Mouse (Mus musculus): ENCODE data around the gene Scfd2. TPM values are rescaled to one million over a fixed set of nuclear protein-coding genes. Genes with fewer than 3 reads are reported as not detected.

Gene Scfd2
- polyA plus RNA-seq, 1 experiment from 2014 or later = 18.4 TPM

DNA sequence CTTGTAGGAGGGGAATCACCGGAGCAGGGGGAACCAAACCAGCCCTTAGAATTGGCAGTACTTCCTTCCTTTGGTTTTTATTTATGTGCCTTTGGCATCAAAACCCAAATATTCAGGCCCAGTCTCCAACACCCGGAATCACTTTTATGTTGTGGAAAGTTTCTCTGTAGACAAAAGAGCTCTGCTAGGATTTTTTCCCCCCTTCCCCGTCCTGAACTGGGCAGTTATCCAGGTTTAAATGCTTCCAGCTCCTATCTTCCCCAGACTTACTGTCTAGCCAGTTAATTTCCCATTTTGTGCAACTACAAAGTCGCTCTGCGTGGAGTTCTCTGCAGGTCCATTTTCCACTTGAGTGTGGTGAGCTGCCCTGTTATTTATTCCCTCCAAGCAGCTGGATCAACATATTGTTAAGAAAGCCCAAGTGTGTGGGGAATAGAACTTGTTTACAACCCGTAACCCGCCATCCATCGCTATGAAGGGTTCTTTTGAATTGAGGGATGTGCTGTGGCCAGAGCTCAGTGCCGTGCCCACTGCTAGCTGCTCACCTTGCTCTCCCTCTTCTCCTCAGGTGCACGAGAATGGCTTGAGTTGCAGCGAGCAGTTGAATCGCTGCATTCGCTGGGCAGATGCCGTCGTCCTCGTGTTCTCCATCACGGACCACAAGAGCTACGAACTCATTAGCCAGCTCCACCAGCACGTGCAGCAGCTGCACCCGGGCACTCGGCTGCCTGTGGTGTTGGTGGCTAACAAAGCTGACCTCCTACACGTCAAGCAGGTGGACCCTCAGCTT lies 333.8 kb downstream of the Scfd2 start:
- H3K4me2 ChIP-seq (ENCODE audit: low read length) = peak overlapping the region; percentile 19; the same call in 1 of the 2 replicates
- no peaks in the 10 kb centered on the region for H3K9me3 ChIP-seq (ENCODE audit: control insufficient read depth, low read length)
- no peak overlapping the region for H3K27ac ChIP-seq (replicated peaks; ENCODE audit: low read depth, low read length)
- no peak overlapping the region for H3K9ac ChIP-seq (replicated peaks; ENCODE audit: low read length)
- peaks cover 8% of the 10 kb centered on the region; the same call in 1 of the 2 replicates for H3K4me1 ChIP-seq (ENCODE audit: control insufficient read depth, insufficient read depth, low read length)
- H3K4me3 ChIP-seq (replicated peaks; ENCODE audit: low read depth, low read length) = no peak overlapping the region
- ATAC-seq (ENCODE audit: low FRiP score, low TSS enrichment) (no peak), DNase-seq (no peak)
- peaks cover 4% of the 10 kb centered on the region; the same call in 1 of the 2 replicates for H3K27me3 ChIP-seq (ENCODE audit: control insufficient read depth, insufficient read depth, low read length)
- 86% methylated on average over 22 of the region's 22 CpGs for WGBS
- H3K36me3 ChIP-seq (ENCODE audit: control insufficient read depth, insufficient read depth, low read length) = no peaks in the 10 kb centered on the region

DNA sequence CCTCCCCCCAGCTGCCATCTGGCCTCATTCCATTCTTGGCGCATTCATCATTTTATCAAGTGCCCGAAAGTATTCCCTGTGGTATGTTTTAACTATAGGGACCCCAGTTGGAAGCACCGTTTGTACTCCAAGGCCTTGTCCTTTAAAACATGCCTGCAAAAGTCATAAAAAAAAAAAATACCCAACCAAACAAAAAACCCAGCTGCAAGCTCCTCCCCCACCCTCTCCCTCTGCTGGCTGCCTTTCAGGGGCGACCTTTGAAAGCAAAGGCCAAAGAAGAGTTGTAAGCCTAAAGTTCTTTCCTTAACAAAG lies 335.3 kb downstream of the Scfd2 start:
- no peak for DNase-seq
- Histone ChIP-seq H3K9me3 (ENCODE audit: control insufficient read depth, low read length) (no peaks in the 10 kb centered on the region), H3K4me2 (ENCODE audit: low read length) (peak overlapping the region; percentile 97), H3K27me3 (ENCODE audit: control insufficient read depth, insufficient read depth, low read length) (peaks cover 4% of the 10 kb centered on the region; the same call in 1 of the 2 replicates), H3K4me1 (ENCODE audit: control insufficient read depth, insufficient read depth, low read length) (peaks cover 8% of the 10 kb centered on the region; the same call in 1 of the 2 replicates), H3K4me3 (replicated peaks; ENCODE audit: low read depth, low read length) (peak overlapping the region; percentile 13), H3K27ac (replicated peaks; ENCODE audit: low read depth, low read length) (no peak overlapping the region), H3K36me3 (ENCODE audit: control insufficient read depth, insufficient read depth, low read length) (no peaks in the 10 kb centered on the region), H3K9ac (replicated peaks; ENCODE audit: low read length) (no peak overlapping the region)
- WGBS = 1% methylated on average over 4 of the region's 4 CpGs
- no peak for ATAC-seq (ENCODE audit: low FRiP score, low TSS enrichment)

DNA sequence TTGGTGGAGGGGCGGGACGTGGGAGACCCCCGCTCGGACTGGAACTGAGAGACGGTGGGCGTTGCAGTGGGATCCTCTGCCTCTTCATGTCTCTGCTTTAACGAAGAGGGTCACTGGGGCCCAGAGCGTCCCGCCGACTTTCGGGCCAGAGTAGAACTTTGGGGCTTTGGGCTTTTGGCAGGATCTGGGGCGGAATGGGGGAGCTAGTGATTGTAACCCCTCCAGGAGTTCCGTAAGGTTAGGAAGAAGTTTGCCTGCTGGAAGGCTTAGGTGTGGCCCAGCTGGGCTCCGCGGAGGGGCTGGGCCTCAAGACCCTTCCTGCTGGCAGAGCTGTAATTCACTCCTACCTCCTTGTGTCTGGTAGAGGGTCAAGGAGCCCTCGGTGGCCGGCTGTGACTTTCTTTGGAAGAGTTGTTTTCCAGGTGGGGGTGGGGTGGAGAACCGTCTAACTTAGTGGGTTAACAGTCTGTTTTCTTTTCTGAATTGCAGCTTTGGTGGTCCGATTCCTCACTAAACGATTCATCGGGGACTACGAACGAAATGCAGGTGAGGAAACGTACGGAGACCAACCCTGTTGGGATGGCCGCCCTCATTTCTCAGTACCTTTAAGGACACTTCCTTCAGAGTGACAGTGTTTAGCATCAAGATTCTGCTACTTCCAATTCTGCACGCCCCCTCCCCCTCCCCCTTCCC lies 335.8 kb downstream of the Scfd2 start:
- Histone ChIP-seq H3K4me1 (ENCODE audit: control insufficient read depth, insufficient read depth, low read length) (peaks cover 8% of the 10 kb centered on the region; the same call in 1 of the 2 replicates), H3K9me3 (ENCODE audit: control insufficient read depth, low read length) (no peaks in the 10 kb centered on the region), H3K27me3 (ENCODE audit: control insufficient read depth, insufficient read depth, low read length) (peaks cover 6% of the 10 kb centered on the region; the same call in 1 of the 2 replicates), H3K4me2 (ENCODE audit: low read length) (peak overlapping the region; percentile 97), H3K27ac (replicated peaks; ENCODE audit: low read depth, low read length) (peak overlapping the region; percentile 63), H3K4me3 (replicated peaks; ENCODE audit: low read depth, low read length) (peak overlapping the region; percentile 76), H3K36me3 (ENCODE audit: control insufficient read depth, insufficient read depth, low read length) (no peaks in the 10 kb centered on the region), H3K9ac (replicated peaks; ENCODE audit: low read length) (peak overlapping the region; percentile 72)
- WGBS = under 1% methylated on average over 27 of the region's 27 CpGs
- ATAC-seq (ENCODE audit: low FRiP score, low TSS enrichment) = peak; percentile 12; the same call in 1 of the 2 replicates
- no peak for DNase-seq

DNA sequence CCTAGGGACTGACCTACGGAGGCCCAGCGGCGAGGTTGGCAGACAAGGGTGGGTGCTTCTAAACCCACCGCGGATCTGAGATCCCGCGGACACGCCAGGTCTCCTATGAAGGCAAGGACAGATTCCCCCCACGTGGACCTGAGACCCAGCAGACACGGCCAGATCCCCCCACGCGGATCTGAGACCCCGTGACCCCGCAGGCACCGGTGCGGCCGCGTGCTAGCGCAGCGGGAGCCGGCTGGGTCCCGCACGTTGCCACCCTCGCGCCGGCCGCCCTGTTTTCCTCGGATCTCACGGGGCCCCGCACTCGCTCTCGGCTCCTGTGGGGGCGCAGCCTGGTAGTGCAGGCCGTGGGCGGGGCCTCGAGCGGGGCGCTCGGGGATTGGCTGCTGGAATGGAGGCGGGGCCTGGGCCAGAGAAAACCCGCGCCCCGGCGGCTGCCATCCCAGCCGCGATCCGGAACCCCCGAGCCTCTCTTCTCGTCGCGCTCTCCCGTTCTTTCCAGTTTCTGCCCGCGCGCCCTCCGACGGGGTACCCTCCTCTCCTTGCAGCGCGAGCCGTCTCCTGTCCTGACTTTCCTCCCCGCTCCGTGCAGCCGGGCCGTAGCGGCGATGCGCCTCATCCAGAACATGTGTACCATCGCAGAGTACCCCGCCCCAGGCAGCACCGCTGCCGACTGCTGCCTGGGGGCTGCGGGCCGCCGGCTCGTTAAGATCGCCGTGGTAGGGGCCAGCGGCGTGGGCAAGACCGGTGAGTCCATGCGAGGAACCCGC lies 336.5 kb downstream of the Scfd2 start, which contains the start of gene Rasl11b:
Gene Rasl11b, plus strand, starts transcription at position 446 of the 773 bp plus-strand sequence.
- DNase-seq (peak; percentile 96), ATAC-seq (ENCODE audit: low FRiP score, low TSS enrichment) (peak; percentile 96)
- Histone ChIP-seq H3K4me2 (ENCODE audit: low read length) (peak within 1 kb of the TSS; percentile 97), H3K4me1 (ENCODE audit: control insufficient read depth, insufficient read depth, low read length) (peaks cover 8% of the 10 kb centered on the region; the same call in 1 of the 2 replicates), H3K27ac (replicated peaks; ENCODE audit: low read depth, low read length) (peak within 1 kb of the TSS; percentile 63), H3K4me3 (replicated peaks; ENCODE audit: low read depth, low read length) (peak within 1 kb of the TSS; percentile 76), H3K36me3 (ENCODE audit: control insufficient read depth, insufficient read depth, low read length) (no peaks in the 10 kb centered on the region), H3K9ac (replicated peaks; ENCODE audit: low read length) (peak within 1 kb of the TSS; percentile 72), H3K27me3 (ENCODE audit: control insufficient read depth, insufficient read depth, low read length) (peaks cover 6% of the 10 kb centered on the region; the same call in 1 of the 2 replicates), H3K9me3 (ENCODE audit: control insufficient read depth, low read length) (no peaks in the 10 kb centered on the region)
- under 1% methylated on average over 82 of the region's 82 CpGs for WGBS

DNA sequence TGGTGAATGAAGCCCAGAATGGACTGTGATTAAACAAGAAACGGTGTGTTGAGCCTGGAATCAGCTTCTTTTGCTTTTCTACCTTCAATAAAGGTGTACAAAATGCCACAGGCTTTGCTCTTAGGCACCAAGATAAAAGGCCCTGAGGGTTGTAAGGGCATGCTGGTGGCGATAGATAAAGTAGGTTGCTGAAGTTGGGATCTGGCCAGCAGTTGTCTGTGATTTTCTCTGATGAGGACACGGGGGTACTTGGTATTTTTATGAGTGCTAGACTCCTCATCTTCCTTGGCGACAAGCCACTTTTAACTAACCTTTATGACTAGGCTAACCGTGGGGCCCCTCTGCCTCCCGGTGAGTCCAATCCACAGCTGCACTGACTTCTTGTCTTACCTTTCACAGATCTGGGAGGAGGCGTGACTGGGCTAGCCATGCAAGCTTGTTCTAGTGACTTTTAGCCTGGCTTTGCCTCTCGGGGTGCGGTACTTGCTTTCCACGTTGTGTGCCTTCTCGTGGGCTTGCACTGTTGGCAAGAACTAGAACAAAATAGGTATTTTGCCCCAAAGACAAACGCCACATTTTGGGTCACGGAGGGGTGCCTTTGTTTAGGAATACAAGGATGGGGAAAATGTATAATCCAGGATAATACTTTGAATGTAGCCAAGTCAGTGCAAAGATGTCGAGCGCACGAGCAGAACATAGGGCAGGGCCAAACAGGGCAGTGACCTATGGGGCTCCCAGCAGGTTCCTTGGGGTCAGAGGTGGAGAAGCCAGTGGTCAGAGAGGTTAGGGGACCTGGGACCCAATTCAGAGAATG lies 337.3 kb downstream of the Scfd2 start:
- Histone ChIP-seq H3K27me3 (ENCODE audit: control insufficient read depth, insufficient read depth, low read length) (peaks cover 6% of the 10 kb centered on the region; the same call in 1 of the 2 replicates), H3K4me2 (ENCODE audit: low read length) (peak overlapping the region; percentile 97), H3K9ac (replicated peaks; ENCODE audit: low read length) (peak overlapping the region; percentile 72), H3K36me3 (ENCODE audit: control insufficient read depth, insufficient read depth, low read length) (no peaks in the 10 kb centered on the region), H3K9me3 (ENCODE audit: control insufficient read depth, low read length) (no peaks in the 10 kb centered on the region), H3K27ac (replicated peaks; ENCODE audit: low read depth, low read length) (no peak overlapping the region), H3K4me1 (ENCODE audit: control insufficient read depth, insufficient read depth, low read length) (peaks cover 12% of the 10 kb centered on the region; the same call in 1 of the 2 replicates), H3K4me3 (replicated peaks; ENCODE audit: low read depth, low read length) (peak overlapping the region; percentile 76)
- ATAC-seq (ENCODE audit: low FRiP score, low TSS enrichment) (no peak), DNase-seq (no peak)
- WGBS = 23% methylated on average over 16 of the region's 16 CpGs

DNA sequence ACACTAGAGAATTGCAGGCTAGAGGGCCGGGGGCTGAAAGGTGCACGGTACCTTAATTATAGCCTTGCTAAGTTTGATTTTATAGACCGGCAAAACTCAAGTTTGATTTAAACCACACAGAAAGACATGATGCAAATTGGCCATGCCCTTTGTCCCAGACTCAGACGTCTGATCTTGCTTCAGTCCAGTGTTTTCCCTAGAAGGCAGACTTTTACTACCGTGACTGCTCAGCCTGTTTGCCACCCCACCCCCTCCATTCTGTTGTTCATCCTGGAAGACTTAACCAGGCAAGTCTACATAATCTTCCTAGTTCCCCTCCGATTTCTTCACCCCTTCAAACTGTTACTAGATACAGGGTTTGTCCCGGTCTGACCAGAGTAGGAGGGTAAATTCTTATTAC lies 337.9 kb downstream of the Scfd2 start:
- Histone ChIP-seq H3K4me2 (ENCODE audit: low read length) (no peak overlapping the region), H3K9me3 (ENCODE audit: control insufficient read depth, low read length) (no peaks in the 10 kb centered on the region), H3K36me3 (ENCODE audit: control insufficient read depth, insufficient read depth, low read length) (no peaks in the 10 kb centered on the region), H3K4me3 (replicated peaks; ENCODE audit: low read depth, low read length) (no peak overlapping the region), H3K4me1 (ENCODE audit: control insufficient read depth, insufficient read depth, low read length) (peaks cover 12% of the 10 kb centered on the region; the same call in 1 of the 2 replicates), H3K9ac (replicated peaks; ENCODE audit: low read length) (no peak overlapping the region), H3K27me3 (ENCODE audit: control insufficient read depth, insufficient read depth, low read length) (peaks cover 6% of the 10 kb centered on the region; the same call in 1 of the 2 replicates), H3K27ac (replicated peaks; ENCODE audit: low read depth, low read length) (no peak overlapping the region)
- no peak for DNase-seq
- WGBS = 24% methylated on average over 7 of the region's 7 CpGs
- ATAC-seq (ENCODE audit: low FRiP score, low TSS enrichment) = no peak

DNA sequence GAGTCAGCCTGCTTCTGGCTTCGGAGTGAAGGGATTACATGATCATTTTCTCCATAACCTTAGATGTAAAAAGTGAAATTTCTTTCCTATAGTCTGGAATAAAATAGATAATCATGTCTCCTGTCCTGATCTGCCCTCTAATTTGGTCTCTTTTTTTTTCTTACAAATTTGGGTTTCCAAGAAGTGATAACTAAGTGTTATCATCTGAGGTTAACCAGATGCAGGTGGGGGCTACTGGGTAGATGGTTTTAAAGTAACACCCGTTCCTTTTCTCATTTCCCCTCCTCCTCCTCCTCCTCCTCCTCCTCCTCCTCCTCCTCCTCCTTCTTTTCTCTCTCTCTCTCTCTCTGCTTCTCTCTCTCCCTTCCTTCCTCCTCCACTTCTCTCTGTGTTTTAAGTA lies 338.6 kb downstream of the Scfd2 start:
- ATAC-seq (ENCODE audit: low FRiP score, low TSS enrichment) (no peak), DNase-seq (no peak)
- Histone ChIP-seq H3K9me3 (ENCODE audit: control insufficient read depth, low read length) (no peaks in the 10 kb centered on the region), H3K27me3 (ENCODE audit: control insufficient read depth, insufficient read depth, low read length) (peaks cover 6% of the 10 kb centered on the region; the same call in 1 of the 2 replicates), H3K36me3 (ENCODE audit: control insufficient read depth, insufficient read depth, low read length) (no peaks in the 10 kb centered on the region), H3K4me1 (ENCODE audit: control insufficient read depth, insufficient read depth, low read length) (peaks cover 10% of the 10 kb centered on the region; the same call in 1 of the 2 replicates), H3K4me3 (replicated peaks; ENCODE audit: low read depth, low read length) (no peak overlapping the region), H3K27ac (replicated peaks; ENCODE audit: low read depth, low read length) (no peak overlapping the region), H3K4me2 (ENCODE audit: low read length) (no peak overlapping the region), H3K9ac (replicated peaks; ENCODE audit: low read length) (no peak overlapping the region)
- WGBS = 72% methylated on average over 2 of the region's 2 CpGs
